Mouse (Mus musculus) neural tube, embryonic 13.5 days (tissue): ENCODE measurements around the gene Mpped2. TPM values are rescaled to one million over a fixed set of nuclear protein-coding genes. Genes with fewer than 3 reads are reported as not detected.

Experiments
- ATAC-seq: fragments of 200-750 bp; cut with Nextera tagmentation; 2 replicates; pipeline ENCODE4 v1.8.0; 2017; ENCODE audit warnings: low read depth, mild to moderate bottlenecking, moderate TSS enrichment, moderate library complexity
- H3K27ac ChIP-seq: fragments of 300-500 bp; sonication (generic); replicated peaks from 2 replicates; pipeline ENCODE4 v1.5.1; 2015; ENCODE audit warnings: moderate library complexity, mild to moderate bottlenecking, inconsistent platforms
- H3K27me3 ChIP-seq: fragments of 300-500 bp; sonication (generic); 2 replicates; pipeline ENCODE4 v1.6.1; 2015; ENCODE audit warnings: mild to moderate bottlenecking, inconsistent platforms
- H3K36me3 ChIP-seq: fragments of 300-500 bp; sonication (generic); 2 replicates; pipeline ENCODE4 v1.6.1; 2015; ENCODE audit warnings: mild to moderate bottlenecking, inconsistent platforms
- H3K4me1 ChIP-seq: fragments of 300-500 bp; sonication (generic); replicated peaks from 2 replicates; pipeline ENCODE4 v1.6.1; 2015; ENCODE audit warnings: inconsistent platforms
- H3K4me2 ChIP-seq: fragments of 300-500 bp; sonication (generic); 2 replicates; pipeline ENCODE4 v1.6.1; 2015; ENCODE audit warnings: inconsistent platforms, mild to moderate bottlenecking, moderate library complexity
- H3K4me3 ChIP-seq: fragments of 300-500 bp; sonication (generic); 2 replicates; pipeline ENCODE4 v1.5.1; 2015; ENCODE audit warnings: mild to moderate bottlenecking, inconsistent platforms
- H3K9ac ChIP-seq: fragments of 300-500 bp; sonication (generic); 2 replicates; pipeline ENCODE4 v1.6.1; 2015; ENCODE audit warnings: moderate library complexity, mild to moderate bottlenecking, inconsistent platforms
- H3K9me3 ChIP-seq: fragments of 300-500 bp; sonication (generic); 2 replicates; pipeline ENCODE4 v1.6.1; 2016; ENCODE audit warnings: inconsistent platforms
- WGBS: fragments of 180-500 bp; shearing (Covaris S2); methylation state at CpG from one replicate; pipeline ENCODE4 v1.1.7; 2015; 5-methylcytosine and 5-hydroxymethylcytosine counted together
- polyA plus RNA-seq: library from polyadenylated mRNA; unstranded; fragments of >200 nt; fragmentation: Nextera tagmentation; extraction: Ambion mirVana; gene quantifications from 2 replicates; pipeline ENCODE4 v1.2.1, GENCODE M21; 2015

The Mpped2 gene
- polyA plus RNA-seq, 1 experiment from 2014 or later, result 199 TPM

- no peak for ATAC-seq
- no peaks in the 10 kb centered on the region for H3K27me3 ChIP-seq
- H3K4me3 ChIP-seq, result no peak overlapping the region
- 75% methylated on average over 3 of the region's 3 CpGs for WGBS
- H3K9me3 ChIP-seq, result no peaks in the 10 kb centered on the region
- H3K4me1 ChIP-seq, result peaks cover 70% of the 10 kb centered on the region
- H3K9ac ChIP-seq, result no peak overlapping the region
- no peak overlapping the region for H3K27ac ChIP-seq
- no peaks in the 10 kb centered on the region for H3K36me3 ChIP-seq
- H3K4me2 ChIP-seq, result no peak overlapping the region
Measured at GRCm38 (mm10) chr2:106732171-106732570, 39.1 kb downstream of the Mpped2 start.

- ATAC-seq, result no peak
- peaks cover 64% of the 10 kb centered on the region for H3K4me1 ChIP-seq
- 42% methylated on average over 5 of the region's 5 CpGs for WGBS
Measured at GRCm38 (mm10) chr2:106733396-106733795, 40.3 kb downstream of the Mpped2 start.

GRCm38 (mm10) chr2:106734004-106734403 is 40.9 kb downstream of the Mpped2 start:
- H3K27ac ChIP-seq, result no peak overlapping the region
- 64% methylated on average over 4 of the region's 4 CpGs for WGBS
- no peak for ATAC-seq
- no peak overlapping the region for H3K9ac ChIP-seq
- H3K9me3 ChIP-seq, result no peaks in the 10 kb centered on the region
- H3K36me3 ChIP-seq, result no peaks in the 10 kb centered on the region
- no peak overlapping the region for H3K4me3 ChIP-seq
- peaks cover 63% of the 10 kb centered on the region for H3K4me1 ChIP-seq
- H3K4me2 ChIP-seq, result no peak overlapping the region
- no peaks in the 10 kb centered on the region for H3K27me3 ChIP-seq

More at GRCm38 (mm10) chr2:106733396-106733795, 40.3 kb downstream of the Mpped2 start:
- Histone ChIP-seq H3K4me2 (no peak overlapping the region), H3K36me3 (no peaks in the 10 kb centered on the region), H3K4me3 (no peak overlapping the region), H3K27me3 (no peaks in the 10 kb centered on the region), H3K9me3 (no peaks in the 10 kb centered on the region), H3K27ac (no peak overlapping the region), H3K9ac (no peak overlapping the region)

- H3K4me1 ChIP-seq, result peaks cover 59% of the 10 kb centered on the region
- no peaks in the 10 kb centered on the region for H3K27me3 ChIP-seq
- 82% methylated on average over 5 of the region's 5 CpGs for WGBS
- H3K9ac ChIP-seq, result no peak overlapping the region
- H3K36me3 ChIP-seq, result no peaks in the 10 kb centered on the region
- no peak overlapping the region for H3K4me3 ChIP-seq
- no peak overlapping the region for H3K27ac ChIP-seq
- no peaks in the 10 kb centered on the region for H3K9me3 ChIP-seq
- no peak overlapping the region for H3K4me2 ChIP-seq
- peak; percentile 56; the same call in 1 of the 2 replicates for ATAC-seq
Measured at GRCm38 (mm10) chr2:106735211-106735610, 42.1 kb downstream of the Mpped2 start.

GRCm38 (mm10) chr2:106735792-106736359 is 42.8 kb downstream of the Mpped2 start:
- H3K27ac ChIP-seq, result peak overlapping the region; percentile 61
- H3K27me3 ChIP-seq, result no peaks in the 10 kb centered on the region
- H3K9me3 ChIP-seq, result no peaks in the 10 kb centered on the region
- peaks cover 52% of the 10 kb centered on the region for H3K4me1 ChIP-seq
- WGBS, result 37% methylated on average over 15 of the region's 15 CpGs
- H3K9ac ChIP-seq, result 0 out of 2 replicates have a peak overlapping the region, but pooled peaks have one; percentile 32
- H3K4me3 ChIP-seq, result no peak overlapping the region
- no peaks in the 10 kb centered on the region for H3K36me3 ChIP-seq
- peak; percentile 64; the same call in 1 of the 2 replicates for ATAC-seq
- 0 out of 2 replicates have a peak overlapping the region, but pooled peaks have one; percentile 9 for H3K4me2 ChIP-seq

GRCm38 (mm10) chr2:106738951-106739350 is 45.9 kb downstream of the Mpped2 start:
- WGBS, result 94% methylated on average over 5 of the region's 5 CpGs
- Histone ChIP-seq H3K4me3 (no peak overlapping the region), H3K4me2 (no peak overlapping the region), H3K27ac (no peak overlapping the region), H3K27me3 (no peaks in the 10 kb centered on the region), H3K36me3 (no peaks in the 10 kb centered on the region), H3K4me1 (peaks cover 36% of the 10 kb centered on the region), H3K9ac (no peak overlapping the region), H3K9me3 (no peaks in the 10 kb centered on the region)
- no peak for ATAC-seq

- Histone ChIP-seq H3K4me3 (no peak overlapping the region), H3K27ac (peak overlapping the region; percentile 59)
Measured at GRCm38 (mm10) chr2:106744086-106744485, 51.0 kb downstream of the Mpped2 start.

GRCm38 (mm10) chr2:106744601-106745000 is 51.5 kb downstream of the Mpped2 start:
- Histone ChIP-seq H3K4me2 (no peak overlapping the region), H3K27me3 (no peaks in the 10 kb centered on the region), H3K27ac (peak overlapping the region; percentile 59), H3K36me3 (peaks cover 5% of the 10 kb centered on the region; the same call in 1 of the 2 replicates), H3K9ac (no peak overlapping the region), H3K9me3 (no peaks in the 10 kb centered on the region), H3K4me1 (peaks cover 46% of the 10 kb centered on the region), H3K4me3 (no peak overlapping the region)
- WGBS, result 51% methylated on average over 14 of the region's 14 CpGs
- ATAC-seq, result no peak; the same call in 1 of the 2 replicates

More at GRCm38 (mm10) chr2:106744086-106744485, 51.0 kb downstream of the Mpped2 start:
- H3K4me1 ChIP-seq, result peaks cover 41% of the 10 kb centered on the region
- H3K27me3 ChIP-seq, result no peaks in the 10 kb centered on the region
- 60% methylated on average over 4 of the region's 4 CpGs for WGBS
- H3K36me3 ChIP-seq, result peaks cover 5% of the 10 kb centered on the region; the same call in 1 of the 2 replicates
- ATAC-seq, result no peak
- H3K9ac ChIP-seq, result no peak overlapping the region
- no peaks in the 10 kb centered on the region for H3K9me3 ChIP-seq
- no peak overlapping the region for H3K4me2 ChIP-seq

GRCm38 (mm10) chr2:106745364-106745763 is 52.3 kb downstream of the Mpped2 start:
- Histone ChIP-seq H3K36me3 (peaks cover 5% of the 10 kb centered on the region; the same call in 1 of the 2 replicates), H3K27ac (peak overlapping the region; percentile 59), H3K4me2 (no peak overlapping the region), H3K9ac (no peak overlapping the region), H3K4me1 (peaks cover 54% of the 10 kb centered on the region), H3K27me3 (no peaks in the 10 kb centered on the region), H3K4me3 (no peak overlapping the region), H3K9me3 (no peaks in the 10 kb centered on the region)
- WGBS, result 86% methylated on average over 1 of the region's 1 CpGs
- ATAC-seq, result no peak

- H3K36me3 ChIP-seq, result peaks cover 5% of the 10 kb centered on the region; the same call in 1 of the 2 replicates
- H3K9ac ChIP-seq, result no peak overlapping the region
- no peak for ATAC-seq
- H3K27me3 ChIP-seq, result no peaks in the 10 kb centered on the region
- H3K4me1 ChIP-seq, result peaks cover 62% of the 10 kb centered on the region
- 53% methylated on average over 6 of the region's 6 CpGs for WGBS
- H3K9me3 ChIP-seq, result no peaks in the 10 kb centered on the region
- no peak overlapping the region for H3K4me2 ChIP-seq
- no peak overlapping the region for H3K27ac ChIP-seq
- H3K4me3 ChIP-seq, result no peak overlapping the region
Measured at GRCm38 (mm10) chr2:106746211-106746610, 53.1 kb downstream of the Mpped2 start.

- H3K4me2 ChIP-seq, result no peak overlapping the region
- no peaks in the 10 kb centered on the region for H3K9me3 ChIP-seq
- H3K4me3 ChIP-seq, result no peak overlapping the region
- no peaks in the 10 kb centered on the region for H3K27me3 ChIP-seq
- peaks cover 5% of the 10 kb centered on the region; the same call in 1 of the 2 replicates for H3K36me3 ChIP-seq
- H3K27ac ChIP-seq, result 0 out of 2 replicates have a peak overlapping the region, but pooled peaks have one; percentile 46
- 59% methylated on average over 4 of the region's 4 CpGs for WGBS
- no peak overlapping the region for H3K9ac ChIP-seq
- H3K4me1 ChIP-seq, result peaks cover 64% of the 10 kb centered on the region
- no peak for ATAC-seq
Measured at GRCm38 (mm10) chr2:106746905-106747304, 53.8 kb downstream of the Mpped2 start.

GRCm38 (mm10) chr2:106747342-106747741 is 54.3 kb downstream of the Mpped2 start:
- no peaks in the 10 kb centered on the region for H3K9me3 ChIP-seq
- H3K4me3 ChIP-seq, result no peak overlapping the region
- 65% methylated on average over 4 of the region's 4 CpGs for WGBS
- peaks cover 5% of the 10 kb centered on the region; the same call in 1 of the 2 replicates for H3K36me3 ChIP-seq
- peak overlapping the region; percentile 46; the same call in 1 of the 2 replicates for H3K27ac ChIP-seq
- peaks cover 64% of the 10 kb centered on the region for H3K4me1 ChIP-seq
- H3K9ac ChIP-seq, result no peak overlapping the region
- peak; percentile 40; the same call in 1 of the 2 replicates for ATAC-seq
- no peak overlapping the region for H3K4me2 ChIP-seq
- no peaks in the 10 kb centered on the region for H3K27me3 ChIP-seq
